Mouse (Mus musculus) heart, adult 2 months (tissue): Measurements from ENCODE around the gene Gm32742. TPM values are rescaled to one million over a fixed set of nuclear protein-coding genes. Genes with fewer than 3 reads are reported as not detected.
A peak's percentile ranks its signal among the peaks of the same experiment; 100 is the strongest.
"Not testable (repeated sequence)": the region's sequence is repeated elsewhere in the genome, so short reads cannot be mapped to it uniquely, and the experiment has no call there.

Source experiments
- DNase-seq, 2 experiments: peaks; one replicate each; pipeline ENCODE4 v3.0.0; 2021
- H3K27ac ChIP-seq: fragments of 200-600 bp; 2 replicates; pipeline ENCODE4 v1.8.1; 2022
- H3K27me3 ChIP-seq: fragments of 200-500 bp; 2 replicates; pipeline ENCODE4 v1.6.1; 2012; ENCODE audit warnings: mild to moderate bottlenecking, low read length, inconsistent platforms, mixed read lengths; ENCODE audit not compliant: control insufficient read depth, insufficient read depth
- H3K36me3 ChIP-seq: fragments of 200-500 bp; 2 replicates; pipeline ENCODE4 v1.6.1; 2012; ENCODE audit warnings: low read length, inconsistent platforms; ENCODE audit not compliant: control insufficient read depth, insufficient read depth
- H3K4me1 ChIP-seq: fragments of 200-500 bp; 2 replicates; pipeline ENCODE4 v1.6.1; 2011; ENCODE audit warnings: low read length; ENCODE audit not compliant: control insufficient read depth, insufficient read depth
- H3K4me3 ChIP-seq: fragments of 200-600 bp; 2 replicates; pipeline ENCODE4 v1.8.1; 2022
- H3K79me2 ChIP-seq: fragments of 200-500 bp; replicated peaks from 2 replicates; pipeline ENCODE4 v1.6.1; 2012; ENCODE audit warnings: mild to moderate bottlenecking, inconsistent platforms, low read length, moderate library complexity, mixed read lengths; ENCODE audit not compliant: control insufficient read depth, insufficient read depth
- H3K9ac ChIP-seq: fragments of 200-500 bp; 2 replicates; pipeline ENCODE4 v1.6.1; 2012; ENCODE audit warnings: low read depth, mild to moderate bottlenecking, control low read depth, inconsistent platforms, low read length, mixed read lengths
- CTCF ChIP-seq: fragments of 200-600 bp; IDR thresholded peaks from 2 replicates; pipeline ENCODE4 v1.8.1; 2022; ENCODE audit warnings: antibody characterized with exemption, mild to moderate bottlenecking, moderate library complexity
- EP300 ChIP-seq: fragments of 200-500 bp; IDR thresholded peaks from 2 replicates; pipeline ENCODE4 v1.6.1; 2011; ENCODE audit warnings: low read depth, low read length, control low read depth; ENCODE audit not compliant: insufficient read depth
- POLR2A ChIP-seq: fragments of 200-500 bp; IDR thresholded peaks from 2 replicates; pipeline ENCODE4 v1.6.1; 2011; ENCODE audit warnings: mild to moderate bottlenecking, low read depth, low read length, control low read depth; ENCODE audit not compliant: insufficient read depth
- WGBS: fragments of 180-500 bp; shearing (Covaris S2); methylation state at CpG from one replicate; pipeline ENCODE4 v1.1.7; 2018; 5-methylcytosine and 5-hydroxymethylcytosine counted together
- intact Hi-C: fragments of 180-260 bp; cut with DNase I; formaldehyde crosslinking; loops from one replicate; pipeline ENCODE4 v1.15.1; 2025
- polyA plus RNA-seq: library from polyadenylated mRNA; depleted of rRNA; stranded (reverse); fragments of >200 nt; gene quantifications from 2 replicates; pipeline ENCODE4 v1.2.3, GENCODE M21; 2012
- total RNA-seq, 2 experiments: library from RNA; stranded (reverse); gene quantifications; 2 replicates each; pipeline ENCODE4 v1.2.3; 2021

Gm32742 gene
- total and polyA plus RNA-seq, 3 experiments: 0.23 TPM; not detected in 2

DNA sequence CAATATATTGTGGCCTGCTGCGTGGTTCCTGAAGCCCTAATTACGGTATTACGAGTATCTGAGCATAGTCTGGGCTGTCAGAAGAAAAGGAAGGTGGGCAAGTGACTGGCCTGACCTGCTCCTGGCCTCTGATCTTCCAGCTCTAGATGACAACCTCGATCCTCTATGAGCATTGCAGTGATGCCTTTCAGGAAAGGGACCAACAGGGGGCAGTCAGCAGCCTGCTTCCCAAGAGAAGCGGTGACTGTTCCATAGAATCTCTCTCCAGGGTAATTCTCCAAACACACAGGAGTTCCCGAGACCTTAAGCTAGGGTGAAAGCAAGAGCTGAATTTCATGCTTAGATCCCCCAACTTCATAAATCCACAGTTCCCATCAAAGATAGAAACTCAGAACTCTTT lies 21.1 kb downstream of the Gm32742 start:
- intact Hi-C loops: no loop called here
- no peak for DNase-seq
- 71% methylated on average over 6 of the region's 6 CpGs for WGBS

DNA sequence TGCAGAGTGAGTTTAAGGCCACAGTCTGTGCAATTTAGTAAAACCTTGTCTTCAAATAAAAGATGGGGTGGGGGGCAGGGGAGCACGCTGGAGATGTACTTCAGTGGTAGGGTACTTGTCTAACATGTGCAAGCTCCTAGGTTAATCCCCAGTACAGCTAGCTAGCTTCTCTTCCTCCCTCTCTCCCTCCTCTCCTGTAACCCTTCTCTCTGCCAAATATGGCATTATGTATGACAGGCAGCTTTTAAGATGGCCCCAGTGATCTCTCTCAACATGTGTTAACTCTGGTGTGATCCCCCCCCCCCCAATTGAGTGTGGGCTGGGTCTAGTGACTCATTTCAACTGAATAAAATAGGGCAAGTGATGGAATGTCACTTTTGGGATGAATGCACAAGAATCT lies 21.9 kb downstream of the Gm32742 start:
- TF ChIP-seq POLR2A (no peak), EP300 (no peak), CTCF (no peak)
- 79% methylated on average over 1 of the region's 1 CpGs for WGBS

More for the DNA sequence above, 21.1 kb downstream of the Gm32742 start:
- Histone ChIP-seq H3K4me1 (peaks cover 1% of the 10 kb centered on the region), H3K36me3 (no peaks in the 10 kb centered on the region), H3K27me3 (no peaks in the 10 kb centered on the region), H3K27ac (no peak overlapping the region), H3K79me2 (no peaks in the 10 kb centered on the region), H3K4me3 (no peak overlapping the region), H3K9ac (no peak overlapping the region)
- TF ChIP-seq POLR2A: no peak
- peak; percentile 10; the same call in 1 of the 2 replicates for TF ChIP-seq CTCF
- no peak for TF ChIP-seq EP300

DNA sequence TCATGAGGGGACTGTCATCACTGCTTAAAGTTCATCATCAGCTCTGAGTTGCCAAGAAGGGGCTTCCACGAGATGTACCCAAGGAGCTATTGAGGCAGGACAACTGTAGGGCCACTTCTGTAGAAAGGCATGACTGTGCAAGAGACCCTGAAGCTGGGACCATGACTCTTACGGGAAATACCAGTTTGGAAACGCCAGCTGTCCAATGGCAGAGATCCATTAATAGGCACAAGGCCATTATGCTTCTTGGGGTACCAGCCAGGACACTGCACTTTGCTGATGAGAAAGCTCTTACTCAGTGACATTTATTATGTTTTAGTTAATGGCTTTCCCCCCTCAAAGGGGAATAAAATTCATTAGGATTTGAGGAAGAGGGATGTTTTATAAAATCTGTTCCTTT lies 24.6 kb downstream of the Gm32742 start:
- no peak for DNase-seq
- 76% methylated on average over 3 of the region's 3 CpGs for WGBS
- Histone ChIP-seq H3K4me3 (no peak overlapping the region), H3K79me2 (no peaks in the 10 kb centered on the region), H3K9ac (no peak overlapping the region), H3K4me1 (no peaks in the 10 kb centered on the region), H3K27ac (no peak overlapping the region), H3K36me3 (no peaks in the 10 kb centered on the region), H3K27me3 (no peaks in the 10 kb centered on the region)
- TF ChIP-seq CTCF (no peak), POLR2A (no peak), EP300 (no peak)
- intact Hi-C loops: no loop called here

More for the DNA sequence above, 21.9 kb downstream of the Gm32742 start:
- intact Hi-C loops: no loop called here
- no peak overlapping the region for H3K9ac ChIP-seq
- no peak for DNase-seq
- H3K4me1 ChIP-seq: peaks cover 1% of the 10 kb centered on the region
- H3K27ac ChIP-seq: no peak overlapping the region
- H3K27me3 ChIP-seq: no peaks in the 10 kb centered on the region
- H3K79me2 ChIP-seq: no peaks in the 10 kb centered on the region
- H3K36me3 ChIP-seq: no peaks in the 10 kb centered on the region
- no peak overlapping the region for H3K4me3 ChIP-seq

DNA sequence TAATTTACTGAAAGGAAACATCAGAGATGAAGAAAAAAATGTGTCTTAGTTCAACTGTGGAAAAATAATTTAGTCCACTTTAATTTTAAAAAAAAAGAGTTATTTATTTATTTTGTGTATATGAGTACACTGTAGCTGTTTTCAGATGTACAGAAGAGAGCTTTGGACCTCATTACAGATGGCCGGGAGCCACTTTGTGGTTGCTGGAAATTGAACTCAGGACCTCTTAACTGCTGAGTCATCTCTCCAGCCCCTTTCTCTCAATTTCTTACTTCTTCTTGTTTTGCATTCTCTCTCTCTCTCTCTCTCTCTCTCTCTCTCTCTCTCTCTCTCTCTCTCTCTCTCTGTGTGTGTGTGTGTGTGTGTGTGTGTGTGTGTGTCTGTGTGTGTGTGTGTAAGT lies 25.9 kb downstream of the Gm32742 start:
- H3K79me2 ChIP-seq, H3K27ac ChIP-seq, H3K36me3 ChIP-seq, H3K4me3 ChIP-seq, H3K27me3 ChIP-seq, intact Hi-C loops, DNase-seq, H3K9ac ChIP-seq, H3K4me1 ChIP-seq: not testable (repeated sequence)
- 86% methylated on average over 1 of the region's 1 CpGs for WGBS

DNA sequence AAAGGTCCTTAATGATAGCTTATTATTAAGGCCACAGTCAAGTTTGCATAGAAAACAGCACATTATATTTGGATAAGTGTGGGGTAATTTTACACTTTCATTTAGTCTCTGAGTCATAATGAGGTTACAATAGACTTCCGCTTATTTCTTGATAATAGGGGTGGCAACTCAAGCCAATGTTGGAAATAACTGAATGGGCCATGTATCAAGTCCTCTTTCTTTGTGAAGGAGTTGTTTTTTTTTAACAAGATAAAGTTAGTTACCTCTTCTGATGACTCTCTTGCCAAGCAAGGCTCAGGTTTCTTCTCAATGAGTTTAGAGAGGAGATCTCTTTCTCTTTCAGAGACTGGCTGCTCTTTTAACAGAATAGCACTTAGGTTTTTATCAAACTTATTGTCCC lies 27.0 kb downstream of the Gm32742 start:
- no peaks in the 10 kb centered on the region for H3K27me3 ChIP-seq
- H3K79me2 ChIP-seq: no peaks in the 10 kb centered on the region
- H3K27ac ChIP-seq: no peak overlapping the region
- no peaks in the 10 kb centered on the region for H3K4me1 ChIP-seq
- no peak for DNase-seq
- no peak overlapping the region for H3K9ac ChIP-seq
- WGBS: 71% methylated on average over 1 of the region's 1 CpGs
- no peak for TF ChIP-seq EP300
- no peak for TF ChIP-seq POLR2A
- no peak for TF ChIP-seq CTCF
- no peak overlapping the region for H3K4me3 ChIP-seq
- H3K36me3 ChIP-seq: no peaks in the 10 kb centered on the region
- intact Hi-C loops: no loop called here

DNA sequence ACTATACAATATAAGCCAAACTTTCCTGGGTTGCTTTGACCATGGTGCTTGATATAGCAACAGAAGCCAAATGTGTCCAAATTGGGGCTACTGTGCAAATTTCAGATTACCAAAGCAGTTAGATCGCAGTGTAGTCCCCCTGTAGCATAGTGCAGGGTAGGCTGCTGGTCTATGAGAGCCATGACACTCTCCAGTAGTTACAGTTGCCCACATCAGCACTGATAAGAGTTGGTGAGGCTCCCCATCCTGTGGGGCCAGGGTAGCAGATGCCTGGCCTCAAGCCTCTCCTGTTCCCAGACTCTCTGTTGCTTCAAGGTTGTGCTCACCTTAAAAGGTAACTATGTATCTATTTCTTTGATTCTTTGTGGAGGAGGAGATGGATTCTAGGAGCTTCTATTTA lies 27.5 kb downstream of the Gm32742 start:
- H3K27me3 ChIP-seq: no peaks in the 10 kb centered on the region
- H3K36me3 ChIP-seq: no peaks in the 10 kb centered on the region
- DNase-seq: no peak
- no peaks in the 10 kb centered on the region for H3K79me2 ChIP-seq
- intact Hi-C loops: no loop called here
- TF ChIP-seq EP300: no peak
- H3K27ac ChIP-seq: no peak overlapping the region
- no peak overlapping the region for H3K9ac ChIP-seq
- 76% methylated on average over 1 of the region's 1 CpGs for WGBS
- no peak overlapping the region for H3K4me3 ChIP-seq
- no peaks in the 10 kb centered on the region for H3K4me1 ChIP-seq
